In the genomic region with DNA sequence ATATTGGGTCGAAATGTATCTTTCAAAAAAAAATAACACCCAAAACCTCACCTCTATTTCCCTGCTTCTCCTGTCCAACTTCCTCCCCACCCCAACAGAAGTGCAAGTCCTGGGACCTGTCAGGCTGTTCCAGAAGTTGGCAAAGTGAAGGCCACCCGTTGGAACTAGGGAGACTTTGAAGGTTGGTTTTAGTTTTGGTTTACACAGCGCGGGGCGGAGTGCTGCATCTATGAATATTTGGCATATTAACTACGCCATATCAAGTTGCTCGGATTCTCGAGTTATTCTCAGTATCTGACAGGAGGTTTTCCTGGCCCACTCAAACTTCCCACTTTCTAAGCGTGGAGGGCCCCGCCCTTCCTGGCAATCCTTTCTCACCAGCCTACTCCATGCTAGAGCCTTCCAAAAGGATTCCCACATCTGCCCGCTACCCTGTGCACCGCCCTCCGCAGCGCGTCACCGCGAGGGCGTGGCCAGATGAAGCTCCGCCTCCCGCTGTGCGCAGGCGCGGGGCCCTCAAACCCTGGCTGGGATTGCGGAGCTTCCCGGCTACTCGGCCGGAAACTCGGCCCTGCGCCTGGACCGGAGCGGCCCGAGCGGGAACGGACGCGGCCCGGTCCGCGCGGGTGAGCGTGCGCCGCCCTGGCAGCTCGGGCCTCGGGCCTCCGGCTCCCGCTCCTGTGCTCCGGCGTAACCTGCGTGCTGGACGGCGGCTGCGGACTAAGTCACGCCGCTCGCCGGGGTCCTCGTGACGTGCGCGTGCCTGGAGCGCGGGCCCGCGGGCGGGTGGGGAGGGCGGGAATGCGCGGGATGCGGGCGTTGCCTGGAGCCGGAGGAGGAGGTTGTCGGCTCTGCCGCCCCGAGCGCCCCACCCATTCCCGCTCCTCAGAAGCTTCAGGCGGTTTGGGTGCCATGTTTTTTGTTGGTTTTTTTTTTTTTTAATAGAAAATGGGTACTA, we compare ENCODE assay signal across 8 mouse cellular contexts. TPM values are rescaled to one million over a fixed set of nuclear protein-coding genes. Genes with fewer than 3 reads are reported as not detected.
DNase-seq lines count a peak whose midpoint lies in the region; ATAC-seq and TF ChIP-seq lines count a peak whose summit lies in the region.

TSS of gene Ddx59 (plus strand) at position 474 of the 958 bp plus-strand sequence.

- peak; percentile 80 for TF ChIP-seq POLR2A in cortical plate, adult 2 months (IDR thresholded peaks at IDR 0.05; ENCODE audit: extremely low read depth, insufficient read depth, low read length)

- peaks cover 5% of the 10 kb centered on the region; the same call in 1 of the 2 replicates for H3K4me1 ChIP-seq in cortical plate, adult 2 months (ENCODE audit: control insufficient read depth, insufficient read depth, low read length)

- peak; percentile 99 for DNase-seq in gastrocnemius, postnatal 10 days
- peak; percentile 92 to 95 for DNase-seq in left cerebral cortex, postnatal 10 days (ENCODE audit: extremely low spot score in 1 of 2, low spot score in 2 of 2)
- DNase-seq in right cerebral cortex, postnatal 25 days: peak; percentile 98
- peak; percentile 96 for DNase-seq in urinary bladder, postnatal 4 days (ENCODE audit: low spot score in 2 of 2)

- intact Hi-C loops in left cerebral cortex, postnatal 10 days (cut with DNase I): loop anchor here (5.0 kb wide), 2 partner anchors 53 to 73 kb away; no protein-coding TSS in a partner anchor

- peak within 1 kb of the TSS; percentile 30 for H3K4me3 ChIP-seq in cortical plate, adult 2 months (ENCODE audit: insufficient read depth, low read length)

- no peak for TF ChIP-seq CTCF in cortical plate, adult 2 months (IDR thresholded peaks at IDR 0.05; ENCODE audit: extremely low read depth, insufficient read depth, low read length)

- H3K27ac ChIP-seq in cortical plate, adult 2 months (ENCODE audit: insufficient read depth, low read length): peak within 1 kb of the TSS; percentile 99

- peak; percentile 91 for ATAC-seq in activated CD4-positive, CD25-positive, alpha-beta regulatory T cell, adult 4 months
- peak; percentile 95 for ATAC-seq in inflammation-experienced regulatory T-cells, adult 6 months
- ATAC-seq in megakaryocyte-erythroid progenitor cell, adult 5-6 weeks (replicated peaks; ENCODE audit: low FRiP score, low TSS enrichment, poor library complexity, severe bottlenecking): peak; percentile 96

RNA-seq across cellular contexts. Expression of gene Ddx59, which starts in this region (rescaled TPM):
- 1 to 10 TPM; 5.6 to 6.4 TPM for polyA plus RNA-seq in activated CD4-positive, CD25-positive, alpha-beta regulatory T cell, adult 4 months (2017; shearing (Covaris generic))
- polyA plus RNA-seq in cortical plate, adult 2 months (2012; rRNA removed): 6.3 and 7.0 TPM in 2 replicates
- total RNA-seq in gastrocnemius, postnatal 10 days (2021): 10 to 100 TPM; 15.2 to 15.4 TPM
- polyA plus RNA-seq in inflammation-experienced regulatory T-cells, adult 6 months (2017; shearing (Covaris generic)): 1 to 10 TPM; 4.6 to 8.1 (median 6.4) TPM
- total RNA-seq in left cerebral cortex, postnatal 10 days (2021): 10 to 100 TPM; 10.3 TPM
- total RNA-seq in megakaryocyte-erythroid progenitor cell, adult 5-6 weeks (2014; fragmentation: Nextera tagmentation): 11.7 and 17.2 TPM in 2 replicates
- 16.6 and 17.2 TPM in 2 replicates for total RNA-seq in megakaryocyte-erythroid progenitor cell, adult 5-6 weeks (2017)

Comparison
In these comparisons a context has a peak if more than half of its experiments do, and no peak if none do; other contexts are left out.
1. Peak in every context shown above with its lines: DNase-seq, ATAC-seq, H3K4me3 ChIP-seq and H3K27ac ChIP-seq.